Mouse (Mus musculus): Measurements from ENCODE around the gene Ccdc186. TPM values are rescaled to one million over a fixed set of nuclear protein-coding genes. Genes with fewer than 3 reads are reported as not detected.

Gene Ccdc186
- polyA plus RNA-seq (2021) = 33.0 TPM

DNA sequence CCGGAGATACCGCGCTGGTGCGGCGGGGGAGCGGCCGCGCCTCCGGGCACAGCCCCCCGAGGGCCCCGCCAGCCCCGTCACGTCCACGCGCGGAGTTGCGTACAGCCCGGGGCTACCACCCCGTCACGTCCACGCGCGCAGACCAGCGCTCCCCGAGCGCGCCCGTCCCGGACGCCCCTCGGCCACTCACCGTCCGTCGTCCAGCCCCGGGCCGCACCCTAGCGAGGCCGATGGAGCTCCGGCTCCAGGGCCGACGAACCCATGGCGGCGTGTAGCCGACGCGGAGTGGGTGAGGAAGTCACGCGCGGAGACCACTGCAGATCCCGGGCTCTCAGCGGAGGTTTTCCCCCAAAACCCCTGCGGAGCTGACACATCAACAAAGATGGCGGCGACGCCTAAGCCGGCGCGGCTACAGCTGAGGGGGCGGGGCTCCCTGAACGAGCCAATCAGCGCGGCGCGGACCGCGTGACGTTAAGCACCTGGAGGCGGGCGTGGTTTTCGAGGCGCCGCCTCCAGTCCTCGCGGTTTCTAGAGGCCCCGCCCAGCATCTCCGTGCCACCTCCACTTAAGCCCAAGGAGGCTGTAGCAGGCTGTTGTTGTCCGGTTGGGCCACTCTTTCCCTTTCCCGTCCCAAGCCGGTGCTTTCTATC, at the start of gene Ccdc186:
TSS of gene Ccdc186 (minus strand) at position 393 of the 650 bp plus-strand sequence.
- ChIA-PET CTCF (interaction anchor here (0.7 to 1.2 kb wide), 2 partner anchors 13 to 73 kb away, joined by 3 to 4 read pairs; no protein-coding TSS in a partner anchor), POLR2A (interaction anchor here (0.7 to 1.7 kb wide), 3 partner anchors 20 to 87 kb away, joined by 3 to 6 read pairs (median 4); no protein-coding TSS in a partner anchor)
- in situ Hi-C loops (cut with MboI; ENCODE audit: low pct_unique_long_range_greater_than_20kb) = no loop called here
- DNase-seq (ENCODE audit: low read depth, low spot score) (peak; percentile 54), ATAC-seq (peak; percentile 92)
- no peak for TF ChIP-seq CTCF (IDR thresholded peaks at IDR 0.05)
- no peaks in the 10 kb centered on the region for H3K27me3 ChIP-seq

DNA sequence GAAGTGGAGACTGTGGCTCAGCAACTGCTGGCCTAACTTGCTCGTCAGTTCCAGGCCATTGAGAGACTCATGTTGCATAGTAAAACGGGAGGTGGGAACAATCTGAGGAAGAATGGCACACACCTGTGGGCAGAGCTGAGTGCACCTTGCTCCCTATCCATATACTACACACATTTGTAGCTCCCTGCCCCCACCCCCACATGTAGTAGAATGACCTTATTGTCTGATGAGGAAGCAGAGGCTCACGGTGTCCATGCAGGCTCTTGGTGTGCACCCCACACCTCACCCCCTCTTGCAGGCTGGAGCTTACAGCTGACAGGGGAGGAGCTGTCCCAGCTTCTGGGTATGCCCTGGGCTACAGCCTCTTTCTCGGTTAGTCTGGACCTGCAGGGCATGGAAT, 45.7 kb upstream of the Ccdc186 start:
- H3K27me3 ChIP-seq = peaks cover 4% of the 10 kb centered on the region
- no peak for ATAC-seq
- in situ Hi-C loops (cut with MboI; ENCODE audit: low pct_unique_long_range_greater_than_20kb) = no loop called here

DNA sequence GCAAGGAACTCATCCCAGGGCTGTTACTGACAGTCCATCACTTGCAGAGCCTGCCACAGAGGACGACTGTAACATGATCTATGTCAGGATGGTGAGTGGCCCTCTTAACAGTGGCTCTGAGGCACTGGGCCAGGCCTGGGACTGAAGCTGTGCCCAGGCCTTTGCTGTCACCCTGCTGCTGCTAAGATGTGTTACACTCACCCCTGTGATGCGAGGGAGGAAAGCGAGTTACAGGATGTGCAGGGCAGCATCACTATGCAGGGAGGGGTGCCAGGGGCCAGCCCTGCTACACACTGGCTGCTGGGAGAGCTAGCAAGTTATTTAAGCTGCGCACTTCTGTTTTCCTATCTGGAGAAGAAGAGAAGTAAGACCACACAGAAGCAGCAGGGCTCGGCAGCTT, 34.5 kb upstream of the Ccdc186 start:
- in situ Hi-C loops (cut with MboI; ENCODE audit: low pct_unique_long_range_greater_than_20kb) = no loop called here
- ATAC-seq (no peak), DNase-seq (ENCODE audit: low read depth, low spot score) (no peak)
- ChIA-PET POLR2A (no interaction called here), CTCF (no interaction called here)
- peaks cover 19% of the 10 kb centered on the region for H3K27me3 ChIP-seq
- no peak for TF ChIP-seq CTCF (IDR thresholded peaks at IDR 0.05)

More for the DNA sequence above, 45.7 kb upstream of the Ccdc186 start:
- POLR2A ChIA-PET = no interaction called here
- CTCF ChIA-PET = interaction anchor here (2.1 kb wide), 1 partner anchor 14 kb away, joined by 6 read pairs; no protein-coding TSS in a partner anchor
- no peak for DNase-seq (ENCODE audit: low read depth, low spot score)
- TF ChIP-seq CTCF (IDR thresholded peaks at IDR 0.05) = no peak

DNA sequence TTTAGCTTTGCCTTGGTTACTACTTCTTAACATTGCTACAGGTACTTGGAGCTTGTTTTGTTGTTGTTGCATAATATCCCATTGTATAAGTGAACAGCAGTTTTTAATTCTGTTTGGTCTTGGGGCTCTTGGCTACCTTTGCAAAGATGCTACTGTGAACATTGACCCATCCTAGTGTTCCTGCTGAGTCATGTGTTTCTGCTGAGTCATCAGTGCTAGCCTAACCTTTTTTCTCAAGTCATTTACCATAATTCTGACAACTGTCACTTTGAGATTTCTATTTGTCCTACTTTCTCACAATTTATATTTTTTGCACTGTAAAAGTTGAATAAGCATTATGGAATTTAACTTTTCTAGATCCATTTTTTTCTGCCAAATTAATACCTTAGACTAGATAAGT, 30.6 kb upstream of the Ccdc186 start:
- DNase-seq (ENCODE audit: low read depth, low spot score) (no peak), ATAC-seq (no peak)
- ChIA-PET CTCF (interaction anchor here (2.5 kb wide), 1 partner anchor 15 kb away, joined by 6 read pairs; no protein-coding TSS in a partner anchor), POLR2A (no interaction called here)
- in situ Hi-C loops (cut with MboI; ENCODE audit: low pct_unique_long_range_greater_than_20kb) = no loop called here
- no peak for TF ChIP-seq CTCF (IDR thresholded peaks at IDR 0.05)
- peaks cover 9% of the 10 kb centered on the region for H3K27me3 ChIP-seq

DNA sequence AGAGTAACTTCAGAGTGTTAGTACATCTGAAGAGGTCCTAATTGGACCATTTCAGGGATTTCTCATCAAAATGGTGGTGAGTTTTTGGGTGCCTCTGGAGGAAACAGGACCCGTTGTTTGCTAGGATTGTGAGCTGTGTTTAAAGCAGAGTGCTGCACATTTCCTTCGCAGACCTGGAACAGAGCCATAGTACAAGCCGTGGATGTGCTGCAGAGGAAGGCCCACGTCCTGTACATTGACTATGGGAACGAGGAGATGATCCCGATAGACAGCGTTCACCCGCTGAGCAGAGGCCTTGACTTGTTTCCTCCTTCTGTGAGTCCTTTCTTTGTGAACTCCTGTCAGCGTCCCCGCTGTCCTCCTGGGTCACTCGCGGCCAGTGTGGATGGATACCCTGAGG, 21.0 kb upstream of the Ccdc186 start:
- peaks cover 17% of the 10 kb centered on the region for H3K27me3 ChIP-seq
- no peak for ATAC-seq
- TF ChIP-seq CTCF (IDR thresholded peaks at IDR 0.05) = no peak
- in situ Hi-C loops (cut with MboI; ENCODE audit: low pct_unique_long_range_greater_than_20kb) = no loop called here
- ChIA-PET POLR2A (interaction anchor here (0.9 kb wide), 1 partner anchor 34 kb away, joined by 3 read pairs; no protein-coding TSS in a partner anchor), CTCF (no interaction called here)
- DNase-seq (ENCODE audit: low read depth, low spot score) = no peak

DNA sequence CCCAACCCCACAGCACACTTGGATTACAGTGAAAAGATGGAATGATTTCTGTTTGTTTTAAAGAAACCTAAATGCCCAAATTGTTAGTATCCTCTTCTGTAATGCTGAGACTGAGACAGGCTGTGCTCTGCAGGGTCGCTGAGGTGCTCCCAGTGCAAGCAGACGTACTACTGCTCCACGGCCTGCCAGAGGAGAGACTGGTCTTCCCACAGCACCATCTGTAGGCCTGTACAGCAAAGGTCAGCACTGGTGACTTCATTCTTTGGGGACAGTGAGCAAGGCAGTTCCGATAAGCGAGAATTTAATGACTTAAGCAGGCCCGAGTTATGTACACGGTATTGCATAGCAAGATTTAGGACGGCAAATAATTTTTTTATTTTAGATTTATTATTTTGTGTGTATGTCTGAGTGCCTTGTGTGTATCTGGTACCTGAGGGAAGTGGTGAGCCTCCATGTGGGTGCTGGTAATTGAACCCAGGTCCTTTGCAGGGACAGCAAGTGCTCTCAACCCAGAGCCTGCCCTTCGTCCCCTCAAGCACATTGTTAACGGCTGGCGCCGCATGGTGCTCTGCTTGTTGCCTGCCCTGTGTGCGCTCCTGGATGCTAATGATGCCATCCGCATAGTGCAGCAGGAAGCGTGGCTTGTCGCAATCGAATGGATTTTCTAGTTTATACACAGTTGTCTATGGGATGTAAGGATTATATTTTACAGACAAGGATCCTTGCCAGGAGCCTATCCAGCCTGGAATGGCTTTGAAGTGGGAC, 17.1 kb upstream of the Ccdc186 start:
- ChIA-PET CTCF (no interaction called here), POLR2A (no interaction called here)
- TF ChIP-seq CTCF (IDR thresholded peaks at IDR 0.05) = no peak
- peaks cover 28% of the 10 kb centered on the region for H3K27me3 ChIP-seq
- no peak for DNase-seq (ENCODE audit: low read depth, low spot score)
- ATAC-seq = no peak
- in situ Hi-C loops (cut with MboI; ENCODE audit: low pct_unique_long_range_greater_than_20kb) = no loop called here

DNA sequence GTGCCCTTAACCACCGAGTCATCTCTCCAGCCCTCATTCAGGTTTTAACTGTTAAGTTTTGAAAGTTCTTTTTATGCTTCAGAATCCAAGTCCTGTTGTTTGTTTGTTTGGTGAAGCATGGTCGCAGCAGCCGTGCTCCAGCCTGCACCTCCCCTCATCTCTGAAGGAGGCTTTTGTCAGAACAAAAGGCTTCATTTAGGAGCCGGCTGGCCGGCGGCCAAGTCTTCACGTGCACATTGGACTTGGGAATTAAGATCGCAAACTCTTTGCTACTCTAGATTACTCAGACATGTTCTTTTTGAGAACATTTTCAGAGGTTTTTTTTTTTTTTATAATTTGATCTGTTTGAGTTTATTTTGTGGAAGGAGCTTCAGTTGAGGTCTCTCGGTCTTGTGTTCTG, 13.3 kb upstream of the Ccdc186 start:
- in situ Hi-C loops (cut with MboI; ENCODE audit: low pct_unique_long_range_greater_than_20kb) = no loop called here
- no peak for DNase-seq (ENCODE audit: low read depth, low spot score)
- ChIA-PET POLR2A (no interaction called here), CTCF (no interaction called here)
- no peak for ATAC-seq
- peaks cover 38% of the 10 kb centered on the region for H3K27me3 ChIP-seq
- no peak for TF ChIP-seq CTCF (IDR thresholded peaks at IDR 0.05)

DNA sequence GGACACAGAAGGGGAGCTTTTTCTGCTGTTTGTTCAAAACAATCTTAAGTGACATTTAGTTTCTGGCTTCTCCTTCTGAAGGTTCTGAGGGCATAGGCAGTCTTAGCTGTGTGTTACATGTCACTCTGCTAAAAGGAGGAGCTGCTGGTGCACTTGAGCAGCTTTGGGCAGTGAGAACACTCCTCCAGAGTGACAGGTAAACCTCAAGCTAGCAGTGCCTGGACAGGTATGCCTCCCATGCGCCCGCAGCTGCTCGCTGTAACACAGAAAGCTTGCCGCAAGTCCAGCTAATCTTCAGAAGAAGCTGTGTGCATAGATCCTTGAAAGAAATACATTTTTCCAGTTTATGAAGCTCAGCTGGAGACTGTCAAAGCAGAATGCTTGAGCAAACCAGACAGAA, 8.2 kb upstream of the Ccdc186 start:
- ChIA-PET POLR2A (no interaction called here), CTCF (interaction anchor here (1.1 to 1.6 kb wide), 2 partner anchors 11 to 21 kb away, joined by 3 to 4 read pairs; no protein-coding TSS in a partner anchor)
- TF ChIP-seq CTCF (IDR thresholded peaks at IDR 0.05) = no peak
- H3K27me3 ChIP-seq = peaks cover 31% of the 10 kb centered on the region
- no peak for ATAC-seq
- peak; percentile 24 for DNase-seq (ENCODE audit: low read depth, low spot score)
- in situ Hi-C loops (cut with MboI; ENCODE audit: low pct_unique_long_range_greater_than_20kb) = no loop called here

DNA sequence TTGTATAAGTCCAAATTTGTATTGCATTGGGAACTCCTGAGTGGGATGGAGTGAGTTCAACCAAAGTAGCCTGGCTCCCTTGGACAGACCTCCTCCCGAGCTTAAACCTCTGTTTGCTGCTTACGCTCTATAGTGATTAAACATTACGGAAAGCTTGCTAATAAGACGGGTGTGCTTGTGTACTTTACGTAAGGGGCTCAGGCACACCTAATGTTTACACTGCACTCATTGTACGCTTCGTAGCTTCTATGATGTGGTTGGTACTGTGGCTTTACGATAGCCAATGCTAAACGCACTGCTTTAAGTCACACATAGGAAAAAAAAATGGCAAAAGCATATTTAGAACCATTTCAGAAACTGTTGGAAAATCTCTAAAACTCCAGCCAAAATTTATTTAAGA, 7.3 kb upstream of the Ccdc186 start:
- in situ Hi-C loops (cut with MboI; ENCODE audit: low pct_unique_long_range_greater_than_20kb) = no loop called here
- ATAC-seq = no peak
- POLR2A ChIA-PET = no interaction called here
- H3K27me3 ChIP-seq = peaks cover 31% of the 10 kb centered on the region
- DNase-seq (ENCODE audit: low read depth, low spot score) = no peak
- TF ChIP-seq CTCF (IDR thresholded peaks at IDR 0.05) = no peak
- CTCF ChIA-PET = no interaction called here

DNA sequence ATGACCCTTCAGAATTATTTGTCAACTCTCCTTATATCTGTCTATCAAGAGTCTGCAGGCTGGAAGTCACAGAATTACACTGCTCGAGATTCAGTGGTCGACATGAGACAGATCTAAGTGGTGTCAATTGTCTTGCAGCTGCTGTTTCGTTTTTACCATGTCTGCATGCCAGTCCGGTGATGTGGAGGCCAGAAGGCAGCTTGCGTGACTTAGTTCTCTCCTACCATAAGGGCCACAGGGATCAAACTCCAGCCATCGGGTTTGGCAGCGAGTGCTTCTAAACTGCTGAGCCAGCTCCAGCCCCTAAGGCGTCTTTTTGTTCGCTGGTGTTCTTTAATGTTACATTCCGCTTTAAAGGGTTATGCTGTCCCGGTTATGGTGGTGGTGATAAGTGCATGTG, 6.3 kb upstream of the Ccdc186 start:
- CTCF ChIA-PET = no interaction called here
- DNase-seq (ENCODE audit: low read depth, low spot score) = no peak
- H3K27me3 ChIP-seq = peaks cover 31% of the 10 kb centered on the region
- in situ Hi-C loops (cut with MboI; ENCODE audit: low pct_unique_long_range_greater_than_20kb) = no loop called here
- TF ChIP-seq CTCF (IDR thresholded peaks at IDR 0.05) = no peak
- ATAC-seq = no peak
- POLR2A ChIA-PET = no interaction called here

DNA sequence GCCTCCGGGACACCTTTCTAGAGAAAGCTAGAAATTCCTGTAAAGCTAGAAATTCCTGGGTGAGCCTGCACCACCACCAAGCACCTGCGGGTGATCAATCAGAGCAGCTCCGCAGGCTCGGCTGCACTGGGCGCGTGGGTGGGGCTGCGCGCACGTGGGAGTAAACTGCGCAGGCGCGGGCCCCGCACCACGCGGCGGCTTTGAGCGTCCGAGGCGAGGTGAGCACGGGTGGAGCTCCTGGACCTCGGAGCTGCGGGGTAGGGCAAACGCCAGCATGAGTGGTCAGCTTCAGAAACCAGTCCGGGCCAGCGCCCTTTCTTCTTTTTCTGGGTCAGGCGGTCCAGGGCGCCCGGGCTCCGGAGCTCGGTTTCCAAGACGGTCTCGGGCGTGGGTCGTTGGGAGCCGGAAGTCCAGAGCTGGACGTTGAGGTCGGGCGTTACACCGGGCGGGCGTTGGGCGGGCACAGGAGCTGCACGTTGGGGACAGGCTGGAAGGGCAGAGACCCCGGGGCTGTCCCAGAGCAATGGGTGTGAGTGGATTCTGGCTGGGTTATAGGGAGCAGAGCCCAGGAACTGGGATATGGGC, 4.1 kb upstream of the Ccdc186 start, which contains the start of gene Tdrd1:
TSS of gene Tdrd1 (plus strand) at position 163 of the 585 bp plus-strand sequence.
- POLR2A ChIA-PET = no interaction called here
- in situ Hi-C loops (cut with MboI; ENCODE audit: low pct_unique_long_range_greater_than_20kb) = no loop called here
- peaks cover 15% of the 10 kb centered on the region for H3K27me3 ChIP-seq
- ATAC-seq (no peak), DNase-seq (ENCODE audit: low read depth, low spot score) (no peak)
- TF ChIP-seq CTCF (IDR thresholded peaks at IDR 0.05) = no peak
- CTCF ChIA-PET = no interaction called here

Measured in Patski (cell line).